Mouse (Mus musculus): ENCODE measurements around the gene Pkig.

DNA sequence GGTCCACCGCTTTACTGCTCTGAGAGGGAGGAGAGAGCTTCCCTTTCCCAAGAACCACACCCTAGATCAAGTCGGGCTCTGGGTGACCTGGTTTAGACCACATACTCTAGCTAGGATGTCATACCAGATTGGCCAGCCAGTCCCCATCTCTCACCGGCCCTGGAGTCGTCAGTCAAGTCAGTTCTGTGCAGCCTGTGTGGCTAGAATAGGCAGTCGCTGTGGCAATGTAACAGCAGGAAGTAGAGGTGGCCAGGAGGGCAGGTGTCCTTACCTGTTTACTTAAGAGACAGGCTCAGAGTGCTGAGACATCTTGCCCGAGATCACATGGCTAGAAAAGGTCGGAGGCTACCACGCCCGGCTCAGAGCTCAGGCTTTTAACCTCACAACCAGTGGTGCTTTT lies 47.0 kb upstream of the Pkig start:
- TF ChIP-seq MYC (IDR thresholded peaks at IDR 0.05; ENCODE audit: low read depth, low read length): no peak
- TF ChIP-seq UBTF (IDR thresholded peaks at IDR 0.05; ENCODE audit: borderline replicate concordance, insufficient read depth, low read depth, low read length): no peak
- no peak for TF ChIP-seq CTCF (IDR thresholded peaks at IDR 0.05 in 2 of 3, conservative IDR thresholded peaks at IDR 0.05 in 1 of 3; ENCODE audit: control insufficient read depth in 1 of 3, insufficient read depth in 1 of 3, low read depth in 2 of 3, low read length in 3 of 3, poor library complexity in 1 of 3, severe bottlenecking in 1 of 3)
- no peak for TF ChIP-seq GATA1 (IDR thresholded peaks at IDR 0.05; ENCODE audit: low read depth, low read length)
- TF ChIP-seq ZC3H11A (IDR thresholded peaks at IDR 0.05; ENCODE audit: low read depth, low read length): no peak
- TF ChIP-seq POLR2A (IDR thresholded peaks at IDR 0.05; ENCODE audit: control insufficient read depth in 1 of 2, insufficient read depth in 1 of 2, low read depth in 1 of 2, low read length in 2 of 2, poor library complexity in 1 of 2): no peak
- TF ChIP-seq JUND (IDR thresholded peaks at IDR 0.05; ENCODE audit: low read depth, low read length): no peak
- no peak for TF ChIP-seq EP300 (IDR thresholded peaks at IDR 0.05; ENCODE audit: low read depth in 1 of 2, low read length in 2 of 2)
- no peak for TF ChIP-seq USF2 (IDR thresholded peaks at IDR 0.05; ENCODE audit: borderline replicate concordance in 1 of 2, insufficient read depth in 1 of 2, low read depth in 1 of 2, low read length in 2 of 2)
- TF ChIP-seq USF1 (IDR thresholded peaks at IDR 0.05; ENCODE audit: low read depth, low read length): no peak
- no peak for TF ChIP-seq NELFE (IDR thresholded peaks at IDR 0.05; ENCODE audit: low read depth, low read length)
